Mouse (Mus musculus) stomach, embryonic 16.5 days (tissue): ENCODE measurements at regions not wholly inside any gene's neighbourhood (a gene's known extent, or its start where the extent isn't known, plus 50 kb on each side); places are given as distances from the start of the nearest gene placed in this dataset.
"Not testable (repeated sequence)": the region's sequence is repeated elsewhere in the genome, so short reads cannot be mapped to it uniquely, and the experiment has no call there.

Experiments used
- ATAC-seq: fragments of 200-750 bp; cut with Nextera tagmentation; 2 replicates; pipeline ENCODE4 v1.8.0; 2017; ENCODE audit warnings: moderate number of reproducible peaks, moderate TSS enrichment; ENCODE audit not compliant: insufficient read depth, low FRiP score
- H3K27ac ChIP-seq: fragments of 300-500 bp; sonication (generic); 2 replicates; pipeline ENCODE4 v1.5.1; 2014; ENCODE audit warnings: low read length
- H3K27me3 ChIP-seq: fragments of 300-500 bp; sonication (generic); 2 replicates; pipeline ENCODE4 v1.6.1; 2014; ENCODE audit warnings: low read length, control low read depth, mixed read lengths; ENCODE audit not compliant: control insufficient read depth, insufficient read depth
- H3K36me3 ChIP-seq: fragments of 300-500 bp; sonication (generic); 2 replicates; pipeline ENCODE4 v1.6.1; 2014; ENCODE audit warnings: low read length; ENCODE audit not compliant: control insufficient read depth, insufficient read depth
- H3K4me1 ChIP-seq: fragments of 300-500 bp; sonication (generic); 2 replicates; pipeline ENCODE4 v1.6.1; 2014; ENCODE audit warnings: low read length, control low read depth, mixed read lengths; ENCODE audit not compliant: control insufficient read depth, insufficient read depth
- H3K4me2 ChIP-seq: fragments of 300-500 bp; sonication (generic); 2 replicates; pipeline ENCODE4 v1.6.1; 2014; ENCODE audit warnings: low read depth, low read length, mixed read lengths
- H3K4me3 ChIP-seq: fragments of 300-500 bp; sonication (generic); replicated peaks from 2 replicates; pipeline ENCODE4 v1.5.1; 2014; ENCODE audit warnings: mild to moderate bottlenecking, low read length
- H3K9ac ChIP-seq: fragments of 300-500 bp; sonication (generic); 2 replicates; pipeline ENCODE4 v1.6.1; 2014; ENCODE audit warnings: low read length
- H3K9me3 ChIP-seq: fragments of 300-500 bp; sonication (generic); replicated peaks from 2 replicates; pipeline ENCODE4 v1.6.1; 2016; ENCODE audit warnings: low read length, control low read depth; ENCODE audit not compliant: control insufficient read depth
- WGBS: fragments of 180-500 bp; shearing (Covaris S2); extraction: QIAGEN DNeasy Blood & Tissue Kit; methylation state at CpG from one replicate; pipeline ENCODE4 v1.1.7; 2014; 5-methylcytosine and 5-hydroxymethylcytosine counted together

GRCm38 (mm10) chr6:47679946-47680345 is 84.8 kb upstream of the Ezh2 start:
- H3K4me3 ChIP-seq, H3K4me2 ChIP-seq, H3K9ac ChIP-seq, H3K27me3 ChIP-seq, H3K27ac ChIP-seq, H3K9me3 ChIP-seq, H3K36me3 ChIP-seq, H3K4me1 ChIP-seq, ATAC-seq: not testable (repeated sequence)
- 60% methylated on average over 2 of the region's 7 CpGs for WGBS

- 8% methylated on average over 9 of the region's 33 CpGs for WGBS
- not testable (repeated sequence) for H3K4me3 ChIP-seq
Measured at GRCm38 (mm10) chr6:47672741-47673140, 77.6 kb upstream of the Ezh2 start.

GRCm38 (mm10) chr6:47652880-47653279 is 57.7 kb upstream of the Ezh2 start:
- H3K9ac ChIP-seq, H3K36me3 ChIP-seq, H3K4me2 ChIP-seq, H3K4me1 ChIP-seq, H3K27me3 ChIP-seq, H3K9me3 ChIP-seq, H3K27ac ChIP-seq, ATAC-seq, H3K4me3 ChIP-seq: not testable (repeated sequence)
- 55% methylated on average over 2 of the region's 3 CpGs for WGBS

More at GRCm38 (mm10) chr6:47672741-47673140, 77.6 kb upstream of the Ezh2 start:
- not testable (repeated sequence) for H3K27ac ChIP-seq, H3K9me3 ChIP-seq, H3K27me3 ChIP-seq, H3K4me1 ChIP-seq, H3K9ac ChIP-seq, H3K36me3 ChIP-seq, ATAC-seq
- H3K4me2 ChIP-seq, result peak overlapping the region; percentile 41

GRCm38 (mm10) chr6:47651385-47651718 is 56.2 kb upstream of the Ezh2 start:
- ATAC-seq, result peak; percentile 52
- under 1% methylated on average over 22 of the region's 23 CpGs for WGBS

GRCm38 (mm10) chr6:47650463-47651384 is 55.6 kb upstream of the Ezh2 start:
- Histone ChIP-seq H3K27ac (peak overlapping the region; percentile 69), H3K4me2 (peak overlapping the region; percentile 80), H3K4me3 (peak overlapping the region; percentile 74), H3K9me3 (no peaks in the 10 kb centered on the region), H3K9ac (peak overlapping the region; percentile 83), H3K27me3 (no peaks in the 10 kb centered on the region), H3K36me3 (no peaks in the 10 kb centered on the region), H3K4me1 (0 out of 2 replicates have a peak, but pooled peaks cover 2% of the 10 kb centered on the region)
- ATAC-seq, result peak; percentile 95
- 3% methylated on average over 46 of the region's 46 CpGs for WGBS

More at GRCm38 (mm10) chr6:47651385-47651718, 56.2 kb upstream of the Ezh2 start:
- Histone ChIP-seq H3K9ac (peak overlapping the region; percentile 83), H3K4me2 (peak overlapping the region; percentile 80), H3K27ac (peak overlapping the region; percentile 69), H3K4me3 (peak overlapping the region; percentile 74)
- H3K9me3 ChIP-seq, H3K4me1 ChIP-seq, H3K27me3 ChIP-seq, H3K36me3 ChIP-seq: not testable (repeated sequence)

- Histone ChIP-seq H3K4me2 (no peak overlapping the region), H3K4me3 (no peak overlapping the region), H3K9ac (no peak overlapping the region), H3K4me1 (0 out of 2 replicates have a peak, but pooled peaks cover 2% of the 10 kb centered on the region), H3K9me3 (no peaks in the 10 kb centered on the region), H3K36me3 (no peaks in the 10 kb centered on the region), H3K27ac (no peak overlapping the region), H3K27me3 (no peaks in the 10 kb centered on the region)
- WGBS, result 76% methylated on average over 6 of the region's 6 CpGs
- ATAC-seq, result no peak
Measured at GRCm38 (mm10) chr6:47649961-47650360, 54.8 kb upstream of the Ezh2 start.

GRCm38 (mm10) chr6:47649451-47649931 is 54.4 kb upstream of the Ezh2 start:
- 0 out of 2 replicates have a peak, but pooled peaks cover 2% of the 10 kb centered on the region for H3K4me1 ChIP-seq
- no peak overlapping the region for H3K27ac ChIP-seq
- no peak for ATAC-seq
- H3K36me3 ChIP-seq, result no peaks in the 10 kb centered on the region
- no peaks in the 10 kb centered on the region for H3K27me3 ChIP-seq
- no peaks in the 10 kb centered on the region for H3K9me3 ChIP-seq
- H3K4me2 ChIP-seq, result no peak overlapping the region
- no peak overlapping the region for H3K4me3 ChIP-seq
- WGBS, result 68% methylated on average over 5 of the region's 5 CpGs
- no peak overlapping the region for H3K9ac ChIP-seq

GRCm38 (mm10) chr6:47648899-47649298 is 53.8 kb upstream of the Ezh2 start:
- H3K36me3 ChIP-seq, result no peaks in the 10 kb centered on the region
- H3K27me3 ChIP-seq, result no peaks in the 10 kb centered on the region
- no peak overlapping the region for H3K9ac ChIP-seq
- H3K9me3 ChIP-seq, result no peaks in the 10 kb centered on the region
- H3K4me3 ChIP-seq, result no peak overlapping the region
- H3K27ac ChIP-seq, result no peak overlapping the region
- no peak for ATAC-seq
- 0 out of 2 replicates have a peak, but pooled peaks cover 2% of the 10 kb centered on the region for H3K4me1 ChIP-seq
- no peak overlapping the region for H3K4me2 ChIP-seq
- 73% methylated on average over 5 of the region's 5 CpGs for WGBS

- WGBS, result 89% methylated on average over 7 of the region's 7 CpGs
- ATAC-seq, result no peak
Measured at GRCm38 (mm10) chr6:47648316-47648715, 53.2 kb upstream of the Ezh2 start.

More at GRCm38 (mm10) chr6:47648316-47648715, 53.2 kb upstream of the Ezh2 start:
- Histone ChIP-seq H3K27ac (no peak overlapping the region), H3K4me1 (0 out of 2 replicates have a peak, but pooled peaks cover 2% of the 10 kb centered on the region), H3K36me3 (no peaks in the 10 kb centered on the region), H3K4me3 (no peak overlapping the region), H3K9ac (no peak overlapping the region), H3K9me3 (no peaks in the 10 kb centered on the region), H3K27me3 (no peaks in the 10 kb centered on the region), H3K4me2 (no peak overlapping the region)
